9 mouse cellular contexts compared by ENCODE assay signal in the genomic region with DNA sequence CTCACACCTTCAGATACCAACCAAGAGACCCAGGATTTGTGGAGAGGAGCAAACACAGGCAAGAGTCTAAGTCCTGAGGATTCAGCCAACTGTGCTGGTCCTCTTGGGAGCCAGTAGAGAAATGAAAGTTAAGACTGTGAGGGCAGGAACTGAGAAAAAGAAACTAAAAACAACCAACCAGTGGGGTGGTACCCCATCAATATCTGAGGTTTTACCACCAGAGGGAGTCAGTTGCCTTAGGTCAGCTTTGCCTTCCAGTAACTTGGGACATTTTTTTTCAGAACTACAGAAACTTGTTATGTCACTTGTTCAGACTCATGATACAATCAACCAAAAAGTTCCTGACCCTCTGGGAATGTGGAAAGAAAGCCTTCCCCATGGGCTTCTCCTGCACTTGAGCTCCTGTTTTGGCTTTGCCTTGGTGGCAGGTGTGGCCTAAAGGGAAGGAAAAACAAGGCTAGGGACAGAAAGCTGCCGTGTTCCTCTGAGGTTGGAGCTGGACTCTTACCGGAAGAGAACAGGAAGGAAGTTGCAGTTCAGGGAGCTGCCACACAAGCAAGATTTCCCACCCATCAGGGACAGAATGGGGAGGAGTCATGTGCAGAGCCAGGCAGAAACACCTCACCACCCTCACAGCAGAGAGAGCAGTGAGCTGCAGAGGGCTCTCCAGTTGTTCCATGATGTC. TPM values are rescaled to one million over a fixed set of nuclear protein-coding genes. Genes with fewer than 3 reads are reported as not detected.
A peak's percentile ranks its signal among the peaks of the same experiment; 100 is the strongest.
DNase-seq lines count a peak whose midpoint lies in the region; ATAC-seq lines count a peak whose summit lies in the region.
"Had no signal": no experiment of that assay in that cellular context is flagged by ENCODE, and none has a peak within 500 bp of the region (broad histone marks: within the 10 kb centered on the region; RNA-seq: fewer than 3 reads in every experiment).

No protein-coding gene starts in this region.

- no peaks in the 10 kb centered on the region for H3K9me3 ChIP-seq in embryonic facial prominence, embryonic 11.5 days (replicated peaks; ENCODE audit: control insufficient read depth, low read length)
- no peaks in the 10 kb centered on the region for H3K9me3 ChIP-seq in embryonic facial prominence, embryonic 10.5 days
- no peaks in the 10 kb centered on the region for H3K9me3 ChIP-seq in hindbrain, embryonic 10.5 days
- H3K9me3 ChIP-seq in forebrain, embryonic 16.5 days (ENCODE audit: control insufficient read depth, low read length), result no peaks in the 10 kb centered on the region
- H3K9me3 ChIP-seq: limb, embryonic 12.5 days had no signal

- H3K36me3 ChIP-seq in embryonic facial prominence, embryonic 11.5 days (replicated peaks; ENCODE audit: control insufficient read depth, insufficient read depth, low read depth, low read length), result no peaks in the 10 kb centered on the region
- H3K36me3 ChIP-seq in embryonic facial prominence, embryonic 10.5 days (replicated peaks), result no peaks in the 10 kb centered on the region
- no peaks in the 10 kb centered on the region for H3K36me3 ChIP-seq in hindbrain, embryonic 10.5 days
- H3K36me3 ChIP-seq in forebrain, embryonic 16.5 days (ENCODE audit: control insufficient read depth, insufficient read depth), result no peaks in the 10 kb centered on the region
- H3K36me3 ChIP-seq: limb, embryonic 12.5 days had no signal

- DNase-seq in embryonic facial prominence, embryonic 11.5 days (ENCODE audit: low spot score), result peak; percentile 18
- no peak for DNase-seq in embryonic facial prominence, embryonic 10.5 days (ENCODE audit: low spot score)
- DNase-seq in NIH3T3 (ENCODE audit: low read depth) (peak; percentile 72), liver (peak; percentile 7)
- peak; percentile 64 for DNase-seq in heart, adult 8-10 months (ENCODE audit: low spot score)
- no peak for DNase-seq in hindbrain, embryonic 10.5 days (ENCODE audit: low spot score)

- no peak overlapping the region for H3K9ac ChIP-seq in embryonic facial prominence, embryonic 11.5 days (replicated peaks; ENCODE audit: low read length)
- H3K9ac ChIP-seq in forebrain, embryonic 16.5 days (replicated peaks; ENCODE audit: low read depth, low read length), result no peak overlapping the region
- H3K9ac ChIP-seq: limb, embryonic 12.5 days had no signal

- no peaks in the 10 kb centered on the region for H3K27me3 ChIP-seq in embryonic facial prominence, embryonic 11.5 days (ENCODE audit: control insufficient read depth, insufficient read depth, low read length)
- no peaks in the 10 kb centered on the region for H3K27me3 ChIP-seq in embryonic facial prominence, embryonic 10.5 days (replicated peaks; ENCODE audit: low read depth, poor library complexity, severe bottlenecking)
- H3K27me3 ChIP-seq in hindbrain, embryonic 10.5 days (ENCODE audit: insufficient read depth, poor library complexity, severe bottlenecking), result no peaks in the 10 kb centered on the region
- no peaks in the 10 kb centered on the region for H3K27me3 ChIP-seq in forebrain, embryonic 16.5 days (replicated peaks; ENCODE audit: control insufficient read depth, insufficient read depth, low read length)
- H3K27me3 ChIP-seq: limb, embryonic 12.5 days had no signal

- H3K4me1 ChIP-seq in embryonic facial prominence, embryonic 11.5 days (ENCODE audit: control insufficient read depth, insufficient read depth, low read length), result no peaks in the 10 kb centered on the region
- no peaks in the 10 kb centered on the region for H3K4me1 ChIP-seq in embryonic facial prominence, embryonic 10.5 days
- H3K4me1 ChIP-seq in hindbrain, embryonic 10.5 days (replicated peaks), result no peaks in the 10 kb centered on the region
- no peaks in the 10 kb centered on the region for H3K4me1 ChIP-seq in forebrain, embryonic 16.5 days (replicated peaks; ENCODE audit: control insufficient read depth, insufficient read depth, low read length)
- H3K4me1 ChIP-seq: limb, embryonic 12.5 days had no signal

- WGBS in embryonic facial prominence, embryonic 11.5 days, result 59% methylated on average over 2 of the region's 2 CpGs
- 53% methylated on average over 2 of the region's 2 CpGs for WGBS in embryonic facial prominence, embryonic 10.5 days
- 71% methylated on average over 2 of the region's 2 CpGs for WGBS in hindbrain, embryonic 10.5 days
- WGBS in forebrain, embryonic 16.5 days, result 75% methylated on average over 2 of the region's 2 CpGs

- no peak for ATAC-seq in embryonic facial prominence, embryonic 11.5 days (replicated peaks; ENCODE audit: insufficient number of reproducible peaks, low FRiP score, low TSS enrichment, low read depth)
- peak; percentile 95 for ATAC-seq in neutrophil, adult 5-6 weeks (ENCODE audit: extremely low read depth, insufficient number of reproducible peaks, low FRiP score, poor library complexity, severe bottlenecking)
- ATAC-seq in forebrain, embryonic 16.5 days, result no peak

- no peak overlapping the region for H3K4me2 ChIP-seq in embryonic facial prominence, embryonic 11.5 days (ENCODE audit: low read depth, low read length)
- H3K4me2 ChIP-seq in forebrain, embryonic 16.5 days (ENCODE audit: low read length), result no peak overlapping the region
- H3K4me2 ChIP-seq: limb, embryonic 12.5 days had no signal

- H3K4me3 ChIP-seq in embryonic facial prominence, embryonic 11.5 days (ENCODE audit: low read depth, low read length), result no peak overlapping the region
- H3K4me3 ChIP-seq in embryonic facial prominence, embryonic 10.5 days, result no peak overlapping the region
- H3K4me3 ChIP-seq in hindbrain, embryonic 10.5 days, result no peak overlapping the region
- H3K4me3 ChIP-seq in forebrain, embryonic 16.5 days (replicated peaks; ENCODE audit: low read length), result no peak overlapping the region
- H3K4me3 ChIP-seq: limb, embryonic 12.5 days had no signal

- no peak overlapping the region for H3K27ac ChIP-seq in embryonic facial prominence, embryonic 11.5 days (replicated peaks; ENCODE audit: low read depth, low read length)
- H3K27ac ChIP-seq in embryonic facial prominence, embryonic 10.5 days (replicated peaks), result no peak overlapping the region
- H3K27ac ChIP-seq in hindbrain, embryonic 10.5 days, result no peak overlapping the region
- no peak overlapping the region for H3K27ac ChIP-seq in forebrain, embryonic 16.5 days (ENCODE audit: low read length)
- H3K27ac ChIP-seq: limb, embryonic 12.5 days had no signal

RNA-seq across cellular contexts. Expression of a gene that starts 18.9 kb away (rescaled TPM):
- polyA plus RNA-seq in embryonic facial prominence, embryonic 11.5 days (2014; fragmentation: Nextera tagmentation; extraction: Ambion mirVana), result 0.50 and 1.3 TPM in 2 replicates
- polyA plus RNA-seq in embryonic facial prominence, embryonic 10.5 days (2016; fragmentation: Nextera tagmentation; extraction: Ambion mirVana), result 0.45 and 0.52 TPM in 2 replicates
- 1 to 10 TPM; 3.4 to 4.2 (median 3.5) TPM for total RNA-seq in heart, adult 8-10 months (2022)
- total RNA-seq in neutrophil, adult 5-6 weeks (2017), result 208 and 211 TPM in 2 replicates
- polyA plus RNA-seq in hindbrain, embryonic 10.5 days (2016; fragmentation: Nextera tagmentation; extraction: Ambion mirVana), result 0.26 and 0.56 TPM in 2 replicates
- polyA plus RNA-seq in forebrain, embryonic 16.5 days (2015; fragmentation: Nextera tagmentation; extraction: Ambion mirVana), result 0.42 and 0.70 TPM in 2 replicates

RNA-seq across cellular contexts. Expression of a gene that starts 45.5 kb away (rescaled TPM):
- polyA plus RNA-seq in embryonic facial prominence, embryonic 11.5 days (2014; fragmentation: Nextera tagmentation; extraction: Ambion mirVana), result not detected in 2 replicates
- 0.22 TPM in 1 of 2 replicates, not detected in the other for polyA plus RNA-seq in embryonic facial prominence, embryonic 10.5 days (2016; fragmentation: Nextera tagmentation; extraction: Ambion mirVana)
- under 1 TPM in 1 of 4 experiments, not detected in 3; 0.34 TPM for total RNA-seq in heart, adult 8-10 months (2022)
- total RNA-seq in neutrophil, adult 5-6 weeks (2017), result 6.6 and 7.2 TPM in 2 replicates
- 0.12 TPM in 1 of 2 replicates, not detected in the other for polyA plus RNA-seq in hindbrain, embryonic 10.5 days (2016; fragmentation: Nextera tagmentation; extraction: Ambion mirVana)
- polyA plus RNA-seq in forebrain, embryonic 16.5 days (2015; fragmentation: Nextera tagmentation; extraction: Ambion mirVana), result not detected in 2 replicates
- polyA plus RNA-seq: limb, embryonic 12.5 days had no signal

Comparison
In these comparisons a context has a peak if more than half of its experiments do, and no peak if none do; other contexts are left out.
1. DNase-seq: peak in embryonic facial prominence, embryonic 11.5 days (single experiment), NIH3T3 (single experiment), heart, adult 8-10 months (single experiment) and liver (single experiment); none in embryonic facial prominence, embryonic 10.5 days (single experiment) and hindbrain, embryonic 10.5 days (single experiment).